Mouse (Mus musculus): Measurements from ENCODE around the gene Wipf1. TPM values are rescaled to one million over a fixed set of nuclear protein-coding genes. Genes with fewer than 3 reads are reported as not detected.
"Not testable (repeated sequence)": the region's sequence is repeated elsewhere in the genome, so short reads cannot be mapped to it uniquely, and the experiment has no call there.

Gene Wipf1
- polyA plus RNA-seq, 1 experiment from 2014 or later: 21.5 TPM

GRCm38 (mm10) chr2:73510731-73511360, 18.7 kb downstream of the Wipf1 start:
- 67% methylated on average over 7 of the region's 7 CpGs for WGBS
- ATAC-seq (ENCODE audit: low read depth) (no peak), DNase-seq (ENCODE audit: low spot score) (no peak)
- Histone ChIP-seq H3K9me3 (ENCODE audit: control insufficient read depth, low read length) (no peaks in the 10 kb centered on the region), H3K4me3 (ENCODE audit: low read depth, low read length) (no peak overlapping the region), H3K27ac (replicated peaks; ENCODE audit: low read depth, low read length) (no peak overlapping the region), H3K4me1 (ENCODE audit: control insufficient read depth, insufficient read depth, low read length) (peaks cover 23% of the 10 kb centered on the region), H3K4me2 (ENCODE audit: low read depth, low read length) (no peak overlapping the region), H3K27me3 (replicated peaks; ENCODE audit: control insufficient read depth, insufficient read depth, low read length) (no peaks in the 10 kb centered on the region), H3K9ac (ENCODE audit: low read depth, low read length) (no peak overlapping the region), H3K36me3 (ENCODE audit: control insufficient read depth, insufficient read depth, low read length) (0 out of 2 replicates have a peak, but pooled peaks cover 3% of the 10 kb centered on the region)

- 58% methylated on average over 3 of the region's 3 CpGs for WGBS
- Histone ChIP-seq H3K4me1 (ENCODE audit: control insufficient read depth, insufficient read depth, low read length) (peaks cover 23% of the 10 kb centered on the region), H3K9me3 (ENCODE audit: control insufficient read depth, low read length) (no peaks in the 10 kb centered on the region), H3K4me3 (ENCODE audit: low read depth, low read length) (no peak overlapping the region), H3K4me2 (ENCODE audit: low read depth, low read length) (no peak overlapping the region), H3K27me3 (replicated peaks; ENCODE audit: control insufficient read depth, insufficient read depth, low read length) (no peaks in the 10 kb centered on the region), H3K36me3 (ENCODE audit: control insufficient read depth, insufficient read depth, low read length) (0 out of 2 replicates have a peak, but pooled peaks cover 3% of the 10 kb centered on the region), H3K9ac (ENCODE audit: low read depth, low read length) (no peak overlapping the region), H3K27ac (replicated peaks; ENCODE audit: low read depth, low read length) (peak overlapping the region; percentile 96)
- DNase-seq (ENCODE audit: low spot score): no peak
- ATAC-seq (ENCODE audit: low read depth): no peak
Observed at GRCm38 (mm10) chr2:73510025-73510288, 19.6 kb downstream of the Wipf1 start.

- Histone ChIP-seq H3K9ac (ENCODE audit: low read depth, low read length) (peak overlapping the region; percentile 48), H3K27me3 (replicated peaks; ENCODE audit: control insufficient read depth, insufficient read depth, low read length) (no peaks in the 10 kb centered on the region), H3K27ac (replicated peaks; ENCODE audit: low read depth, low read length) (peak overlapping the region; percentile 96), H3K4me2 (ENCODE audit: low read depth, low read length) (peak overlapping the region; percentile 42), H3K4me3 (ENCODE audit: low read depth, low read length) (peak overlapping the region; percentile 14; the same call in 1 of the 2 replicates), H3K36me3 (ENCODE audit: control insufficient read depth, insufficient read depth, low read length) (0 out of 2 replicates have a peak, but pooled peaks cover 3% of the 10 kb centered on the region), H3K4me1 (ENCODE audit: control insufficient read depth, insufficient read depth, low read length) (peaks cover 23% of the 10 kb centered on the region), H3K9me3 (ENCODE audit: control insufficient read depth, low read length) (no peaks in the 10 kb centered on the region)
- WGBS: 27% methylated on average over 15 of the region's 15 CpGs
- DNase-seq (ENCODE audit: low spot score) (peak; percentile 94), ATAC-seq (ENCODE audit: low read depth) (peak; percentile 83)
Observed at GRCm38 (mm10) chr2:73509248-73510024, 20.1 kb downstream of the Wipf1 start.

- Histone ChIP-seq H3K4me3 (ENCODE audit: low read depth, low read length) (no peak overlapping the region), H3K27me3 (replicated peaks; ENCODE audit: control insufficient read depth, insufficient read depth, low read length) (no peaks in the 10 kb centered on the region), H3K36me3 (ENCODE audit: control insufficient read depth, insufficient read depth, low read length) (0 out of 2 replicates have a peak, but pooled peaks cover 3% of the 10 kb centered on the region), H3K4me2 (ENCODE audit: low read depth, low read length) (no peak overlapping the region), H3K9ac (ENCODE audit: low read depth, low read length) (no peak overlapping the region), H3K27ac (replicated peaks; ENCODE audit: low read depth, low read length) (peak overlapping the region; percentile 96), H3K9me3 (ENCODE audit: control insufficient read depth, low read length) (no peaks in the 10 kb centered on the region), H3K4me1 (ENCODE audit: control insufficient read depth, insufficient read depth, low read length) (peaks cover 23% of the 10 kb centered on the region)
- DNase-seq (ENCODE audit: low spot score): no peak
- no peak for ATAC-seq (ENCODE audit: low read depth)
- WGBS: 62% methylated on average over 7 of the region's 7 CpGs
Observed at GRCm38 (mm10) chr2:73507886-73508285, 21.6 kb downstream of the Wipf1 start.

GRCm38 (mm10) chr2:73506337-73506736, 23.2 kb downstream of the Wipf1 start:
- H3K36me3 ChIP-seq (ENCODE audit: control insufficient read depth, insufficient read depth, low read length); H3K9ac ChIP-seq (ENCODE audit: low read depth, low read length); ATAC-seq (ENCODE audit: low read depth); H3K4me3 ChIP-seq (ENCODE audit: low read depth, low read length); H3K27me3 ChIP-seq (replicated peaks; ENCODE audit: control insufficient read depth, insufficient read depth, low read length); H3K4me2 ChIP-seq (ENCODE audit: low read depth, low read length); DNase-seq (ENCODE audit: low spot score); H3K9me3 ChIP-seq (ENCODE audit: control insufficient read depth, low read length); H3K27ac ChIP-seq (replicated peaks; ENCODE audit: low read depth, low read length): not testable (repeated sequence)
- peaks cover 23% of the 10 kb centered on the region for H3K4me1 ChIP-seq (ENCODE audit: control insufficient read depth, insufficient read depth, low read length)
- WGBS: 92% methylated on average over 4 of the region's 4 CpGs

GRCm38 (mm10) chr2:73502863-73503429, 26.6 kb downstream of the Wipf1 start:
- Histone ChIP-seq H3K4me1 (ENCODE audit: control insufficient read depth, insufficient read depth, low read length) (peaks cover 3% of the 10 kb centered on the region), H3K27ac (replicated peaks; ENCODE audit: low read depth, low read length) (peak overlapping the region; percentile 4; the same call in 1 of the 2 replicates), H3K9ac (ENCODE audit: low read depth, low read length) (no peak overlapping the region), H3K36me3 (ENCODE audit: control insufficient read depth, insufficient read depth, low read length) (peaks cover 13% of the 10 kb centered on the region; the same call in 1 of the 2 replicates), H3K4me3 (ENCODE audit: low read depth, low read length) (no peak overlapping the region), H3K4me2 (ENCODE audit: low read depth, low read length) (no peak overlapping the region), H3K27me3 (replicated peaks; ENCODE audit: control insufficient read depth, insufficient read depth, low read length) (no peaks in the 10 kb centered on the region), H3K9me3 (ENCODE audit: control insufficient read depth, low read length) (no peaks in the 10 kb centered on the region)
- peak; percentile 85 for DNase-seq (ENCODE audit: low spot score)
- WGBS: 71% methylated on average over 10 of the region's 10 CpGs
- ATAC-seq (ENCODE audit: low read depth): peak; percentile 87; the same call in 1 of the 2 replicates

- no peak overlapping the region for H3K4me2 ChIP-seq (ENCODE audit: low read depth, low read length)
- H3K9ac ChIP-seq (ENCODE audit: low read depth, low read length): no peak overlapping the region
- ATAC-seq (ENCODE audit: low read depth) (no peak), DNase-seq (ENCODE audit: low spot score) (no peak)
- H3K27ac ChIP-seq (replicated peaks; ENCODE audit: low read depth, low read length): no peak overlapping the region
- H3K4me3 ChIP-seq (ENCODE audit: low read depth, low read length): no peak overlapping the region
- H3K36me3 ChIP-seq (ENCODE audit: control insufficient read depth, insufficient read depth, low read length): peaks cover 13% of the 10 kb centered on the region; the same call in 1 of the 2 replicates
- no peaks in the 10 kb centered on the region for H3K27me3 ChIP-seq (replicated peaks; ENCODE audit: control insufficient read depth, insufficient read depth, low read length)
- peaks cover 8% of the 10 kb centered on the region for H3K4me1 ChIP-seq (ENCODE audit: control insufficient read depth, insufficient read depth, low read length)
- H3K9me3 ChIP-seq (ENCODE audit: control insufficient read depth, low read length): no peaks in the 10 kb centered on the region
- 85% methylated on average over 13 of the region's 13 CpGs for WGBS
Observed at GRCm38 (mm10) chr2:73500864-73501263, 28.7 kb downstream of the Wipf1 start.

- H3K4me2 ChIP-seq (ENCODE audit: low read depth, low read length): no peak overlapping the region
- H3K4me3 ChIP-seq (ENCODE audit: low read depth, low read length): no peak overlapping the region
- no peaks in the 10 kb centered on the region for H3K9me3 ChIP-seq (ENCODE audit: control insufficient read depth, low read length)
- H3K9ac ChIP-seq (ENCODE audit: low read depth, low read length): no peak overlapping the region
- H3K36me3 ChIP-seq (ENCODE audit: control insufficient read depth, insufficient read depth, low read length): peaks cover 13% of the 10 kb centered on the region; the same call in 1 of the 2 replicates
- DNase-seq (ENCODE audit: low spot score) (no peak), ATAC-seq (ENCODE audit: low read depth) (no peak)
- peaks cover 18% of the 10 kb centered on the region for H3K4me1 ChIP-seq (ENCODE audit: control insufficient read depth, insufficient read depth, low read length)
- H3K27me3 ChIP-seq (replicated peaks; ENCODE audit: control insufficient read depth, insufficient read depth, low read length): no peaks in the 10 kb centered on the region
- H3K27ac ChIP-seq (replicated peaks; ENCODE audit: low read depth, low read length): no peak overlapping the region
Observed at GRCm38 (mm10) chr2:73498322-73498721, 31.2 kb downstream of the Wipf1 start.
